ENCODE assay signal across 13 mouse cellular contexts in genomic region chr2:167337214-167337512, GRCm38 (mm10). TPM values are rescaled to one million over a fixed set of nuclear protein-coding genes. Genes with fewer than 3 reads are reported as not detected.
DNase-seq lines count a peak whose midpoint lies in the region; ATAC-seq and TF ChIP-seq lines count a peak whose summit lies in the region.
"Had no signal": no experiment of that assay in that cellular context is flagged by ENCODE, and none has a peak within 500 bp of the region (broad histone marks: within the 10 kb centered on the region; RNA-seq: fewer than 3 reads in every experiment).

No protein-coding gene starts in this region.

- no peak for TF ChIP-seq EP300 in heart, postnatal 0 days (IDR thresholded peaks at IDR 0.05; ENCODE audit: low read depth)
- no peak for TF ChIP-seq EP300 in stomach, postnatal 0 days (optimal IDR thresholded peaks at IDR 0.05)

- no peak for TF ChIP-seq CTCF in heart, postnatal 0 days (IDR thresholded peaks at IDR 0.05; ENCODE audit: low read depth)
- no peak for TF ChIP-seq CTCF in stomach, postnatal 0 days (IDR thresholded peaks at IDR 0.05; ENCODE audit: low read depth)

- no peak overlapping the region for H3K4me3 ChIP-seq in forebrain, embryonic 10.5 days
- H3K4me3 ChIP-seq in forebrain, embryonic 11.5 days (ENCODE audit: low read depth, low read length), result no peak overlapping the region
- H3K4me3 ChIP-seq in heart, postnatal 0 days (ENCODE audit: low read depth, low read length), result no peak overlapping the region
- H3K4me3 ChIP-seq in midbrain, embryonic 16.5 days (ENCODE audit: low read depth, low read length), result no peak overlapping the region
- no peak overlapping the region for H3K4me3 ChIP-seq in midbrain, embryonic 11.5 days (ENCODE audit: low read depth, low read length)
- H3K4me3 ChIP-seq in stomach, postnatal 0 days (ENCODE audit: low read depth, low read length), result no peak overlapping the region
- H3K4me3 ChIP-seq: embryonic facial prominence, embryonic 12.5 days; megakaryocyte, embryonic 14.5 days had no signal

- 85% methylated on average over 3 of the region's 3 CpGs for WGBS in forebrain, embryonic 10.5 days
- WGBS in forebrain, embryonic 11.5 days, result 78% methylated on average over 3 of the region's 3 CpGs
- 20% methylated on average over 3 of the region's 3 CpGs for WGBS in heart, postnatal 0 days
- 58% methylated on average over 3 of the region's 3 CpGs for WGBS in midbrain, embryonic 16.5 days
- 76% methylated on average over 3 of the region's 3 CpGs for WGBS in midbrain, embryonic 11.5 days
- WGBS in stomach, postnatal 0 days, result 60% methylated on average over 3 of the region's 3 CpGs

- H3K36me3 ChIP-seq in forebrain, embryonic 10.5 days (replicated peaks), result no peaks in the 10 kb centered on the region
- H3K36me3 ChIP-seq in forebrain, embryonic 11.5 days (ENCODE audit: control insufficient read depth, insufficient read depth, low read length), result no peaks in the 10 kb centered on the region
- no peaks in the 10 kb centered on the region for H3K36me3 ChIP-seq in heart, postnatal 0 days (replicated peaks; ENCODE audit: control insufficient read depth, insufficient read depth, low read length)
- no peaks in the 10 kb centered on the region for H3K36me3 ChIP-seq in midbrain, embryonic 16.5 days (ENCODE audit: control insufficient read depth, insufficient read depth, low read length)
- H3K36me3 ChIP-seq in midbrain, embryonic 11.5 days (ENCODE audit: control insufficient read depth, insufficient read depth, low read length), result no peaks in the 10 kb centered on the region
- no peaks in the 10 kb centered on the region for H3K36me3 ChIP-seq in stomach, postnatal 0 days (ENCODE audit: control insufficient read depth, insufficient read depth, low read length)
- H3K36me3 ChIP-seq: embryonic facial prominence, embryonic 12.5 days; G1E had no signal

- H3K27me3 ChIP-seq in forebrain, embryonic 10.5 days (ENCODE audit: poor library complexity, severe bottlenecking), result no peaks in the 10 kb centered on the region
- H3K27me3 ChIP-seq in forebrain, embryonic 11.5 days (ENCODE audit: control insufficient read depth, insufficient read depth, low read length), result no peaks in the 10 kb centered on the region
- H3K27me3 ChIP-seq in heart, postnatal 0 days (ENCODE audit: control insufficient read depth, insufficient read depth, low read length), result no peaks in the 10 kb centered on the region
- H3K27me3 ChIP-seq in midbrain, embryonic 16.5 days (ENCODE audit: control insufficient read depth, insufficient read depth, low read depth, low read length), result no peaks in the 10 kb centered on the region
- H3K27me3 ChIP-seq in midbrain, embryonic 11.5 days (ENCODE audit: control insufficient read depth, insufficient read depth, low read length), result no peaks in the 10 kb centered on the region
- no peaks in the 10 kb centered on the region for H3K27me3 ChIP-seq in stomach, postnatal 0 days (ENCODE audit: control insufficient read depth, insufficient read depth, low read length)
- H3K27me3 ChIP-seq: embryonic facial prominence, embryonic 12.5 days had no signal

- no peak overlapping the region for H3K9ac ChIP-seq in forebrain, embryonic 11.5 days (ENCODE audit: low read length)
- no peak overlapping the region for H3K9ac ChIP-seq in heart, postnatal 0 days (replicated peaks; ENCODE audit: low read depth, low read length)
- H3K9ac ChIP-seq in midbrain, embryonic 16.5 days (ENCODE audit: low read depth, low read length), result 0 out of 2 replicates have a peak overlapping the region, but pooled peaks have one; percentile 35
- no peak overlapping the region for H3K9ac ChIP-seq in midbrain, embryonic 11.5 days (ENCODE audit: low read length)
- H3K9ac ChIP-seq in stomach, postnatal 0 days (ENCODE audit: low read length), result peak overlapping the region; percentile 23; the same call in 1 of the 2 replicates
- H3K9ac ChIP-seq: embryonic facial prominence, embryonic 12.5 days had no signal

- intact Hi-C loops in heart, postnatal 36 days (cut with DNase I), result no loop called here

- peaks cover 36% of the 10 kb centered on the region for H3K4me1 ChIP-seq in forebrain, embryonic 10.5 days
- H3K4me1 ChIP-seq in forebrain, embryonic 11.5 days (replicated peaks; ENCODE audit: control insufficient read depth, insufficient read depth, low read length), result no peaks in the 10 kb centered on the region
- H3K4me1 ChIP-seq in heart, postnatal 0 days (ENCODE audit: control insufficient read depth, insufficient read depth), result peaks cover 22% of the 10 kb centered on the region
- H3K4me1 ChIP-seq in midbrain, embryonic 16.5 days (ENCODE audit: control insufficient read depth, insufficient read depth, low read length), result peaks cover 16% of the 10 kb centered on the region
- no peaks in the 10 kb centered on the region for H3K4me1 ChIP-seq in midbrain, embryonic 11.5 days (ENCODE audit: control insufficient read depth, insufficient read depth, low read length)
- peaks cover 4% of the 10 kb centered on the region for H3K4me1 ChIP-seq in stomach, postnatal 0 days (replicated peaks; ENCODE audit: control insufficient read depth, insufficient read depth)

- no peak for ATAC-seq in forebrain, embryonic 11.5 days (replicated peaks; ENCODE audit: low FRiP score)
- 0 out of 2 replicates have a peak, but pooled peaks have one; percentile 24 for ATAC-seq in heart, postnatal 0 days (ENCODE audit: insufficient read depth, low read depth)
- no peak for ATAC-seq in midbrain, embryonic 16.5 days
- ATAC-seq in midbrain, embryonic 11.5 days (ENCODE audit: low FRiP score), result no peak
- ATAC-seq in stomach, postnatal 0 days (ENCODE audit: low FRiP score, low TSS enrichment), result no peak
- no peak for ATAC-seq in frontal cortex, adult (ENCODE audit: low TSS enrichment)

- peak overlapping the region; percentile 58 for H3K27ac ChIP-seq in forebrain, embryonic 10.5 days
- H3K27ac ChIP-seq in forebrain, embryonic 11.5 days (ENCODE audit: low read depth, low read length), result no peak overlapping the region
- peak overlapping the region; percentile 33 for H3K27ac ChIP-seq in heart, postnatal 0 days (ENCODE audit: low read depth)
- H3K27ac ChIP-seq in midbrain, embryonic 16.5 days (ENCODE audit: low read length), result no peak overlapping the region
- no peak overlapping the region for H3K27ac ChIP-seq in midbrain, embryonic 11.5 days (ENCODE audit: low read depth, low read length)
- peak overlapping the region; percentile 20; the same call in 1 of the 2 replicates for H3K27ac ChIP-seq in stomach, postnatal 0 days (replicated peaks)
- H3K27ac ChIP-seq: embryonic facial prominence, embryonic 12.5 days had no signal

- no peak for DNase-seq in forebrain, embryonic 10.5 days (ENCODE audit: extremely low spot score, low spot score)
- no peak for DNase-seq in forebrain, embryonic 11.5 days (ENCODE audit: low spot score)
- no peak for DNase-seq in heart, postnatal 0 days (ENCODE audit: low spot score)
- no peak for DNase-seq in heart, postnatal 36 days
- DNase-seq in midbrain, embryonic 11.5 days (ENCODE audit: low spot score, missing footprints), result no peak
- DNase-seq in stomach, postnatal 0 days (ENCODE audit: low spot score), result no peak
- DNase-seq: kidney, postnatal 10 days; retina, postnatal 1 day had no signal

- H3K9me3 ChIP-seq in forebrain, embryonic 10.5 days, result no peaks in the 10 kb centered on the region
- H3K9me3 ChIP-seq in forebrain, embryonic 11.5 days (ENCODE audit: control insufficient read depth, low read length), result no peaks in the 10 kb centered on the region
- H3K9me3 ChIP-seq in heart, postnatal 0 days (replicated peaks; ENCODE audit: control insufficient read depth, low read length), result no peaks in the 10 kb centered on the region
- H3K9me3 ChIP-seq in midbrain, embryonic 16.5 days (replicated peaks; ENCODE audit: control insufficient read depth, low read length, poor library complexity, severe bottlenecking), result no peaks in the 10 kb centered on the region
- H3K9me3 ChIP-seq in midbrain, embryonic 11.5 days (ENCODE audit: control insufficient read depth, low read length), result no peaks in the 10 kb centered on the region
- H3K9me3 ChIP-seq in stomach, postnatal 0 days (ENCODE audit: control insufficient read depth, low read length), result no peaks in the 10 kb centered on the region
- H3K9me3 ChIP-seq: embryonic facial prominence, embryonic 12.5 days; G1E; megakaryocyte, embryonic 14.5 days had no signal

- H3K4me2 ChIP-seq in forebrain, embryonic 11.5 days (ENCODE audit: low read depth, low read length, severe bottlenecking), result no peak overlapping the region
- H3K4me2 ChIP-seq in heart, postnatal 0 days (ENCODE audit: low read depth, low read length), result no peak overlapping the region
- H3K4me2 ChIP-seq in midbrain, embryonic 16.5 days (ENCODE audit: low read length), result no peak overlapping the region
- no peak overlapping the region for H3K4me2 ChIP-seq in midbrain, embryonic 11.5 days
- H3K4me2 ChIP-seq in stomach, postnatal 0 days (replicated peaks; ENCODE audit: low read depth), result no peak overlapping the region
- H3K4me2 ChIP-seq: embryonic facial prominence, embryonic 12.5 days had no signal

RNA-seq across cellular contexts. Expression of gene B4galt5, which starts 11.8 kb away (rescaled TPM):
- polyA plus RNA-seq in forebrain, embryonic 10.5 days (2016; fragmentation: Nextera tagmentation; extraction: Ambion mirVana), result 6.0 and 7.3 TPM in 2 replicates
- 17.5 and 19.2 TPM in 2 replicates for polyA plus RNA-seq in forebrain, embryonic 11.5 days (2014; fragmentation: Nextera tagmentation; extraction: Ambion mirVana)
- total RNA-seq in heart, postnatal 0 days (2014; rRNA removed; ENCODE audit: low replicate concordance), result 24.2 and 30.1 TPM in 2 replicates
- 6.5 and 7.5 TPM in 2 replicates for polyA plus RNA-seq in heart, postnatal 0 days (2015; fragmentation: Nextera tagmentation; extraction: Ambion mirVana)
- 10 to 100 TPM in 1 of 2 experiments, 1 to 10 TPM in 1; 10.0 to 13.5 TPM for total RNA-seq in heart, postnatal 36 days (2021)
- polyA plus RNA-seq in midbrain, embryonic 16.5 days (2015; fragmentation: Nextera tagmentation; extraction: Ambion mirVana), result 16.6 and 18.1 TPM in 2 replicates
- 15.0 and 19.8 TPM in 2 replicates for polyA plus RNA-seq in midbrain, embryonic 11.5 days (2014; fragmentation: Nextera tagmentation; extraction: Ambion mirVana)
- polyA plus RNA-seq in stomach, postnatal 0 days (2015; fragmentation: Nextera tagmentation; extraction: Ambion mirVana), result 4.5 and 6.0 TPM in 2 replicates

Comparison
In these comparisons a context has a peak if more than half of its experiments do, and no peak if none do; other contexts are left out.
1. H3K27ac ChIP-seq: peak in forebrain, embryonic 10.5 days (single experiment), heart, postnatal 0 days (single experiment) and stomach, postnatal 0 days (single experiment); none in forebrain, embryonic 11.5 days (single experiment), midbrain, embryonic 16.5 days (single experiment) and midbrain, embryonic 11.5 days (single experiment).
2. H3K9ac ChIP-seq: peak in midbrain, embryonic 16.5 days (single experiment) and stomach, postnatal 0 days (single experiment); none in forebrain, embryonic 11.5 days (single experiment), heart, postnatal 0 days (single experiment) and midbrain, embryonic 11.5 days (single experiment).